Mouse (Mus musculus) forebrain, embryonic 15.5 days (tissue): ENCODE data around the gene Osbpl8. TPM values are rescaled to one million over a fixed set of nuclear protein-coding genes. Genes with fewer than 3 reads are reported as not detected.

Experiments
- ATAC-seq: fragments of 200-750 bp; cut with Nextera tagmentation; replicated peaks from 2 replicates; pipeline ENCODE4 v1.8.0; 2017; ENCODE audit warnings: mild to moderate bottlenecking, moderate TSS enrichment, moderate library complexity
- H3K27ac ChIP-seq: fragments of 300-500 bp; sonication (generic); replicated peaks from 2 replicates; pipeline ENCODE4 v1.5.1; 2015; ENCODE audit warnings: mild to moderate bottlenecking, inconsistent platforms
- H3K27me3 ChIP-seq: fragments of 300-500 bp; sonication (generic); 2 replicates; pipeline ENCODE4 v1.6.1; 2015; ENCODE audit warnings: inconsistent platforms
- H3K36me3 ChIP-seq: fragments of 300-500 bp; sonication (generic); 2 replicates; pipeline ENCODE4 v1.6.1; 2015; ENCODE audit warnings: mild to moderate bottlenecking, inconsistent platforms
- H3K4me1 ChIP-seq: fragments of 300-500 bp; sonication (generic); 2 replicates; pipeline ENCODE4 v1.6.1; 2015; ENCODE audit warnings: inconsistent platforms
- H3K4me2 ChIP-seq: fragments of 300-500 bp; sonication (generic); replicated peaks from 2 replicates; pipeline ENCODE4 v1.6.1; 2015; ENCODE audit warnings: mild to moderate bottlenecking, inconsistent platforms
- H3K4me3 ChIP-seq: fragments of 300-500 bp; sonication (generic); 2 replicates; pipeline ENCODE4 v1.5.1; 2015; ENCODE audit warnings: mild to moderate bottlenecking, inconsistent platforms
- H3K9ac ChIP-seq: fragments of 300-500 bp; sonication (generic); replicated peaks from 2 replicates; pipeline ENCODE4 v1.6.1; 2015; ENCODE audit warnings: mild to moderate bottlenecking, inconsistent platforms
- H3K9me3 ChIP-seq: fragments of 300-500 bp; sonication (generic); 2 replicates; pipeline ENCODE4 v1.6.1; 2016; ENCODE audit warnings: inconsistent platforms
- WGBS: fragments of 180-500 bp; shearing (Covaris S2); methylation state at CpG from one replicate; pipeline ENCODE4 v1.1.7; 2015; ENCODE audit warnings: mixed read lengths; 5-methylcytosine and 5-hydroxymethylcytosine counted together
- polyA plus RNA-seq: library from polyadenylated mRNA; unstranded; fragments of >200 nt; fragmentation: Nextera tagmentation; extraction: Ambion mirVana; gene quantifications from 2 replicates; pipeline ENCODE4 v1.2.1, GENCODE M21; 2015

Osbpl8 gene
- 23.1 and 23.8 TPM in 2 replicates for polyA plus RNA-seq

DNA sequence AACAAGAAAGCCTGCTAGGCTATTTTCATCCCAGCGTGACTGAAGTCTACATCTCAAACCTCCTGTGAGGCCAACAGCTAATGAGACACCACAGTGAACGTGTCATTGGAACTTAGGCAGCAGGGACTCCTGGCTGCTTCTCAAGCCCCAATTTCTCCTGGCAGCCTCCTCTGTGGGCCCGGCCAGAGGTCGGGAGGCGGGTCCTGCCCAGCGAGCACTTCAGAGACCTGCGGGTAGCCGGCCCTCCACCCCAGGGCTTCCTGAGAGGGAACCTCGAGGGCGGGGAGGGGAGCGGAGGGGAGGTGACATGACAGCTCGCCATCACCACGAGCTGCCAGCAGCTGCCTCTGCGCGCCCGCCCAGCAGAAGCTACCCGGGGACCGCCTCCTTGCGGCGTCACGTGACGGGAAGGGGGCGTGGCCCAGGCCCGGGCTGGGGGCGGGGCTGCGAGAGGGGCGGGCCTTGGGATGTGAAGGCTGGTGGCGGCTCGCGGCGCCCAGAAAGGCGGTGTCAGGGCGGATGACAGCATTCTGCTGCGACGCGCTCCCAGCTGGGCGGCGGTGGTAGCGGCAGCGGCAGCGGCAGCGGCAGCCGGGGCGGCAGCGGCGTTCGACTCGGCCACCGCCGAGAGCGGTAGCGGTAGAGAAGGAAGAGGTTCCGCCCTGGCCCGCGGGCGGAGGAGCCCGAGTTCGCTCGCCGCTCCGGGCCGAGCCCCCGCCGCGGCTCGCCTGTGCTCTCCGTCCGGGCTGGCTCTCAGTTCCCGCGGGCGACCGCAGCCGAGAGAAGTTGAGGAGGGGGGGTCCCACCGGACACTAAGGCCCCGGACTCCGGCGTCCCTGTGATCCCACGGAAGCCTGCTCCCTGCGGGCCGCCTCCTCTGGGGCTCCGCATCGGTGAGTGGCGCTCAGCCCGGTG is at the start of gene Osbpl8:
Gene Osbpl8, plus strand, starts transcription at position 449 of the 915 bp plus-strand sequence.
- Histone ChIP-seq H3K9me3 (no peaks in the 10 kb centered on the region), H3K4me2 (peak within 1 kb of the TSS; percentile 66), H3K36me3 (no peaks in the 10 kb centered on the region), H3K9ac (peak within 1 kb of the TSS; percentile 90), H3K4me3 (peak within 1 kb of the TSS; percentile 94), H3K27me3 (no peaks in the 10 kb centered on the region), H3K4me1 (peaks cover 20% of the 10 kb centered on the region), H3K27ac (peak within 1 kb of the TSS; percentile 97)
- peak; percentile 96 for ATAC-seq
- WGBS: 0% methylated on average over 79 of the region's 84 CpGs

GRCm38 (mm10) chr10:111117198-111117845 is 47.2 kb upstream of the Osbpl8 start:
- Histone ChIP-seq H3K36me3 (no peaks in the 10 kb centered on the region), H3K27ac (no peak overlapping the region), H3K4me1 (no peaks in the 10 kb centered on the region), H3K9me3 (no peaks in the 10 kb centered on the region), H3K27me3 (no peaks in the 10 kb centered on the region), H3K4me3 (no peak overlapping the region), H3K4me2 (no peak overlapping the region), H3K9ac (no peak overlapping the region)
- 38% methylated on average over 7 of the region's 7 CpGs for WGBS
- no peak for ATAC-seq

- no peak for ATAC-seq
- Histone ChIP-seq H3K27me3 (no peaks in the 10 kb centered on the region), H3K4me3 (no peak overlapping the region), H3K4me2 (no peak overlapping the region), H3K36me3 (no peaks in the 10 kb centered on the region), H3K9me3 (no peaks in the 10 kb centered on the region), H3K27ac (no peak overlapping the region), H3K9ac (no peak overlapping the region), H3K4me1 (no peaks in the 10 kb centered on the region)
- 82% methylated on average over 9 of the region's 9 CpGs for WGBS
Observed at GRCm38 (mm10) chr10:111118292-111118691, 46.3 kb upstream of the Osbpl8 start.

- Histone ChIP-seq H3K27me3 (no peaks in the 10 kb centered on the region), H3K4me2 (no peak overlapping the region), H3K36me3 (no peaks in the 10 kb centered on the region), H3K27ac (no peak overlapping the region), H3K4me1 (no peaks in the 10 kb centered on the region), H3K9ac (no peak overlapping the region), H3K9me3 (no peaks in the 10 kb centered on the region), H3K4me3 (no peak overlapping the region)
- ATAC-seq: no peak
- 62% methylated on average over 3 of the region's 3 CpGs for WGBS
Observed at GRCm38 (mm10) chr10:111118991-111119650, 45.4 kb upstream of the Osbpl8 start.

- no peak overlapping the region for H3K9ac ChIP-seq
- no peak overlapping the region for H3K4me3 ChIP-seq
- no peaks in the 10 kb centered on the region for H3K27me3 ChIP-seq
- H3K9me3 ChIP-seq: no peaks in the 10 kb centered on the region
- H3K27ac ChIP-seq: no peak overlapping the region
- no peak overlapping the region for H3K4me2 ChIP-seq
- no peaks in the 10 kb centered on the region for H3K36me3 ChIP-seq
- no peak for ATAC-seq
- H3K4me1 ChIP-seq: no peaks in the 10 kb centered on the region
Observed at GRCm38 (mm10) chr10:111119756-111120155, 44.8 kb upstream of the Osbpl8 start.

DNA sequence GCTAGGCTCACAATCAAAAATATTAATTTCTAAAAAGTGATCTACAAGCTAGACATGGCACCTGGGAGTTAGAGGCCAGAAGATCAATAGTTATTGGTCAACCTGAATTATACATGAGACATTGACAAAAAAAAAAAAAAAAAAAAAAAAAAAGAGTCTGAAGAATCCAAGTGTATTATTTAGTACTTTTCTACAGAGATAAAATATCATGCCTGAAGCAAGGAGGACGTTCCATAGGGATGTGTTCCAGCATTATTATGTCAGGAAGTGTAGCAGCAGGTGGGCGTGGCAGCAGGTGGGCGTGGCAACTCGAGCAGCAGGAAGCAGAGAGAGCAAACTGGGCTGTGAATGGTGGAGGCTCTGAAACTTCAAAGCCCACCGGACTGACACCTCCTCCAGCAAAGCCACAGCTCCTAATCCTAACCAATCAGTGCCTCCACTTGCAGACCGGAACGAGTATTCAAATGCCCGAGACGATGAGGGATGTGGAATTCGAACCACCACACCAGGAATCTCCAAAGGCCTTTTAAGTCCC is 41.6 kb upstream of the Osbpl8 start:
- 71% methylated on average over 10 of the region's 10 CpGs for WGBS
- H3K9me3 ChIP-seq: no peaks in the 10 kb centered on the region
- H3K4me1 ChIP-seq: no peaks in the 10 kb centered on the region
- no peak overlapping the region for H3K9ac ChIP-seq
- H3K36me3 ChIP-seq: no peaks in the 10 kb centered on the region
- ATAC-seq: no peak
- no peak overlapping the region for H3K4me2 ChIP-seq
- no peaks in the 10 kb centered on the region for H3K27me3 ChIP-seq
- H3K4me3 ChIP-seq: no peak overlapping the region
- no peak overlapping the region for H3K27ac ChIP-seq

DNA sequence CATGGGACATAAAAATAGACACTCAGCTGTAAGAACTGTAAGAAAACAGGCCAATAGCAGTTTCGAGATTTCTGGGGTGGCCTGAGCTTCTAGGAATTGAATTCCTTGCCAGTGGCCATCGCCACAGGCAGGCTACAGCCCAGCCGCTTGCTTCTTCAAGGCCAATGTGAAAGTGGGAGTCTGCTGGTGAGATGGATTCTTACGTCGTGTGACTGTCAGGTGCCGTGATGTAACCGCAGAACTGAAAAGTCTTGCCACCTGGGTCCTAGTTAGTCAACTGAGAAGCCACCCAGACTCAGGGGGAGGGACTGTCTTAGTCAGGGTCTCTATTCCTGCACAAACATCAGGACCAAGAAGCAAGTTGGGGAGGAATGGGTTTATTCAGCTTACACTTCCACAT is 40.4 kb upstream of the Osbpl8 start:
- Histone ChIP-seq H3K27me3 (no peaks in the 10 kb centered on the region), H3K9me3 (no peaks in the 10 kb centered on the region), H3K4me3 (no peak overlapping the region), H3K36me3 (no peaks in the 10 kb centered on the region), H3K27ac (no peak overlapping the region), H3K9ac (no peak overlapping the region), H3K4me2 (no peak overlapping the region), H3K4me1 (no peaks in the 10 kb centered on the region)
- ATAC-seq: no peak
- WGBS: 95% methylated on average over 7 of the region's 7 CpGs

DNA sequence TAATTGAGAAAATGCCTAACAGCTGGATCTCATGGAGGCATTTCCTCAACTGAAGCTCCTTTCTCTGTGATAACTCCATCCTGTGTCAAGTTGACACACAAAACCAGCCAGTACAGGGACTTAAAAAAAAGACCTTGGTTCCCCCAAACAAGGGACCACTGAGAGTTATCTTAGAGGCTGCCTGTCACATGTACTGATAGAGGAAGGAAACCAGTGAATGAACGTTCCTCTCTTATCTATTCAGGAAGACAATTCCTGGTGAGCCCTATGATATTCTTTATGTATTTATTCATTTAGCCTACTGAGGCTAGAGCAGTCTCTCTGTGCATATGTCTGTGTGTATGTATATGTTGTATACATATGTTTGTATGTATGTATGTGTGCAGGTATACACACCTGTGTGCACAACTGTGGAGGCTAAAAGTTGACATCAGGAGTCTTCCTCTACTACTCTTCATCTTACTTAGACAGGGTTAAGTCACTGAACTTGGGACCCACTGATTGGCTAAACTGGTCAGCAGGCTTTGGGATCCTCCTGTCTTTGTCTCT is 39.7 kb upstream of the Osbpl8 start:
- H3K9ac ChIP-seq: no peak overlapping the region
- H3K4me1 ChIP-seq: no peaks in the 10 kb centered on the region
- H3K36me3 ChIP-seq: no peaks in the 10 kb centered on the region
- no peak overlapping the region for H3K4me3 ChIP-seq
- 94% methylated on average over 1 of the region's 1 CpGs for WGBS
- H3K27me3 ChIP-seq: no peaks in the 10 kb centered on the region
- no peak for ATAC-seq
- no peaks in the 10 kb centered on the region for H3K9me3 ChIP-seq
- H3K27ac ChIP-seq: no peak overlapping the region
- H3K4me2 ChIP-seq: no peak overlapping the region

- no peaks in the 10 kb centered on the region for H3K27me3 ChIP-seq
- H3K4me1 ChIP-seq: peaks cover 6% of the 10 kb centered on the region; the same call in 1 of the 2 replicates
- H3K27ac ChIP-seq: no peak overlapping the region
- H3K9me3 ChIP-seq: no peaks in the 10 kb centered on the region
- no peak overlapping the region for H3K4me2 ChIP-seq
- no peaks in the 10 kb centered on the region for H3K36me3 ChIP-seq
- ATAC-seq: no peak
- WGBS: 94% methylated on average over 10 of the region's 10 CpGs
- H3K4me3 ChIP-seq: no peak overlapping the region
- no peak overlapping the region for H3K9ac ChIP-seq
Observed at GRCm38 (mm10) chr10:111127388-111127787, 37.2 kb upstream of the Osbpl8 start.

DNA sequence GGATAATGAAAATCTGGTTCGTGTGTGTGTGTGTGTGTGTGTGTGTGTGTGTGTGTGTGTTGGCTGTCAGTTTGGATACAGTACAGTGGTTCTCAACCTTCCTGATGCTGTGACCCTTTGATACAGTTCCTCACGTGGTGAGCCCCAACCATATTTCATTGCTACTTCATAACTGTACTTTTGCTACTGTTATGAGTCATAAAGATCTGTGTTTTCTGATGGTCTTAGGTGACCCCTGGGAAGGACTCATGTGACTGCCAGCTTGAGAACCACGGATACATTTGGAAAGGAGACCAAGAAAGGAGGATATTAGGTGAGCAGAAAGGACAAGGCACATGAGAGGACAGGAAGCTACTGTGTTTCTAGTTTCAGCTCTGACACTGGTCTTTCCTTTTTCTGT is 36.1 kb upstream of the Osbpl8 start:
- Histone ChIP-seq H3K9ac (no peak overlapping the region), H3K4me2 (no peak overlapping the region), H3K36me3 (no peaks in the 10 kb centered on the region), H3K4me1 (peaks cover 6% of the 10 kb centered on the region; the same call in 1 of the 2 replicates), H3K27ac (no peak overlapping the region), H3K27me3 (no peaks in the 10 kb centered on the region), H3K9me3 (no peaks in the 10 kb centered on the region), H3K4me3 (no peak overlapping the region)
- no peak for ATAC-seq
- 78% methylated on average over 3 of the region's 3 CpGs for WGBS

DNA sequence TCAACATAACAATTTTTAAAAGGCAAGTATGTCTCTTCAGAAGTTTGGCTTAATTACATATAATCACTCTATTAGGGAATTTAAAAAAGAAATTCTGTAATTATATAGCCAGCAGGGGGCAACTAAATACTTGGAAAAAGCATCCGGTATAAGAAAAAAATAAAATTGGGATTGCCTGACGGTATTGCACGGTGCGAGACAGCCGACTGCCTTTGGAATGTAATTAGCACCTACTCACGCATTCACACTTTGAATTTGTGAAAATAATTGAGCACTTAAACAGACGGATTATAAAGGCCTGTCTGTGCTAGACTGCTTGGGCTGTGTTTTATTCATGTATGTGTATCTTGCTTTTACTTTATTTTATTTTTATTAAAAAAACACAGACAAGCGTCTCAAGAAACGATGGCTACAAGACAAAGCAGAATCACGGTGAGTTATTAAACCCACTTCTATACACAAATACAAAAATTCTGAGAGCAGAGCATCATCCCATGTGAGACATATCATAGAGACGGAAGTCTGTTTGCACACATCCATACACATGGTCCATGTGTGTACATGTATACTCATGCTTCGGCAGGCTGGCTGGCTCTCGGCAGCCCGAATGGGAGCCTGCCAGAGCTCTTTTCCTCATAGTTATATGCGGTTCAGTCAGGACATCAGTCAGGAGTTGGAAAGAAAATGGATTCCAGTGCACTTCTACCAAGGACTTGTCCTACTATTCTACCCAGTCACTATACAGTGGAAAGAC is 34.5 kb upstream of the Osbpl8 start:
- Histone ChIP-seq H3K36me3 (no peaks in the 10 kb centered on the region), H3K9ac (no peak overlapping the region), H3K27me3 (no peaks in the 10 kb centered on the region), H3K27ac (peak overlapping the region; percentile 77), H3K4me1 (peaks cover 6% of the 10 kb centered on the region; the same call in 1 of the 2 replicates), H3K4me2 (peak overlapping the region; percentile 19; the same call in 1 of the 2 replicates), H3K4me3 (peak overlapping the region; percentile 11; the same call in 1 of the 2 replicates), H3K9me3 (no peaks in the 10 kb centered on the region)
- ATAC-seq: peak; percentile 97
- WGBS: 33% methylated on average over 15 of the region's 15 CpGs
